Mouse (Mus musculus): ENCODE results near the gene Rhox4d.
"Not testable (repeated sequence)": the region's sequence is repeated elsewhere in the genome, so short reads cannot be mapped to it uniquely, and the experiment has no call there.

DNA sequence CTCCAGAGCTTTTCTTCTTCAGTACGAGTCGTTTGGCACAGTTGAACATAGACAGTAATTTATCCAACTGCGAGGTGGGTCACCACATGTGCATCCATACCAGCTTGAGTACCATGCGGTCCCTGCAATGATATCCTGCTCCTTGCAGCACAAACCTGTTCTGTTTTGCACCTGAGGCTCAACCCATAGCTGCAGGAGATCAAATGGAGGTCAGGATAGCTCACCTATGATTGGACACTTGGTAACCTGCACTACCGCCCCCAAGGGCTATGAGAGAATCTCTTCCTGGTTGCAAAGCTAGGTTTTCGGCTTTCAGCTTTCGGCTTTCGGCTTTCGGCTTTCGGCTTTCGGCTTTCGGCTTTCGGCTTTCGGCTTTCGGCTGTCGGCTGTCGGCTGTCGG lies at the start of gene Rhox4d:
- not testable (repeated sequence) for TF ChIP-seq CTCF (IDR thresholded peaks at IDR 0.05; ENCODE audit: low read depth, low read length); POLR2AphosphoS5 (IDR thresholded peaks at IDR 0.05; ENCODE audit: insufficient replicate concordance, low read depth, low read length); GATA1 (IDR thresholded peaks at IDR 0.05; ENCODE audit: borderline replicate concordance, low read length)
